Mouse (Mus musculus): ENCODE measurements around the gene Polr2b. TPM values are rescaled to one million over a fixed set of nuclear protein-coding genes. Genes with fewer than 3 reads are reported as not detected.

The Polr2b gene
- total RNA-seq, 2 experiments from 2014 or later, result 110 to 138 TPM

DNA sequence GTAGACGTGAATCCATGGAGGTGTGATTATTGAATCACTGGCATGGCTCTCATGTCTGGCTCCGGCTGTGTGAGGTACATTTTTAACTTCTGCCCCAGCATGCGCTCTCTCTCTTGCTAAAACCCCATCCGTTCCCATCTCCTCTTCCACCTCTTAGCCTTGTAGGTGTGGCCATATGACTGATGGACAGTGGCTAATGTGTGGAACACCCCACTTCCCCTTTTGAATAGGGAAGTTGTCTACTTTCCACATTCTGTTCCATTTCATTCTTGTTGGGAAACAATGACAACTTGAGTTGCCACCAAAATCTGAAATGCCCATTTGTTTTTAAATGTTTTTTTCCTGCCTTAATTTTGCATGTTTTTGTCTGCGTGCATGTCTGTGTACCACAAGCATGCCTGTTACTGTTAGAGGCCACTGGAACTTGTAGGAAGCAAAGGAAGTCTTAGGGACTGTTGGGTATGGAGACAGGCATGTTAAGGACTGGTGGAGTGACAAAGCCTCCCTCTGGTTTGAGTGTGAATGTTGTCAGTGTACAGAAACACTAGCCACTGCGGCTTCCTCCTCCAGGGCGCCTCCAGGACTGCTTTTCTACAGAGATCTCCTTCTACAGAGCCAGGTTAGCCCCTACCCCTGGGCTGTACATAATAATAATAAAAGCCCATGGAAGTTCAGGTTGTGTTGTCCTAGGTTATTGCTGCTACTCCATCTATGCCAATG is 17.0 kb upstream of the Polr2b start:
- ATAC-seq (replicated peaks; ENCODE audit: poor library complexity), result peak; percentile 98

DNA sequence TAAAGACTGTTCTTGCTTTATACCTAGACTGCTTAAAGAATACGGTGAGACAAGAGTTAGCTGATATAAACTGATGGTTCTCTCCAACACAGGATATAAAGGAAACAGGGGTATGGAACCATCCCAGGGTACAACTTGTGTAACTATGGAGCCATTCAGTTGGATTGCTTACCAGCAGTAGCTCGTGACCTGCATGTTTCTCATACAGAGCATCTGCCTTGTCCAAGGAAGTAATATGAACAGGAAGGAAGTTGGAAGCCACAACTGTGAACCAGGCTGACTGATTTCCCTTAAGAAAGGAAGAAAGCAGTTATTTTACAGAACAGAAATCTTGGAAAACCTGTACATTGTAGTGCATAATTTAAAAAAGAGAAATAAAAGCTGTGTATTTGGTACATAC is 10.5 kb upstream of the Polr2b start:
- ATAC-seq (replicated peaks; ENCODE audit: poor library complexity), result no peak

DNA sequence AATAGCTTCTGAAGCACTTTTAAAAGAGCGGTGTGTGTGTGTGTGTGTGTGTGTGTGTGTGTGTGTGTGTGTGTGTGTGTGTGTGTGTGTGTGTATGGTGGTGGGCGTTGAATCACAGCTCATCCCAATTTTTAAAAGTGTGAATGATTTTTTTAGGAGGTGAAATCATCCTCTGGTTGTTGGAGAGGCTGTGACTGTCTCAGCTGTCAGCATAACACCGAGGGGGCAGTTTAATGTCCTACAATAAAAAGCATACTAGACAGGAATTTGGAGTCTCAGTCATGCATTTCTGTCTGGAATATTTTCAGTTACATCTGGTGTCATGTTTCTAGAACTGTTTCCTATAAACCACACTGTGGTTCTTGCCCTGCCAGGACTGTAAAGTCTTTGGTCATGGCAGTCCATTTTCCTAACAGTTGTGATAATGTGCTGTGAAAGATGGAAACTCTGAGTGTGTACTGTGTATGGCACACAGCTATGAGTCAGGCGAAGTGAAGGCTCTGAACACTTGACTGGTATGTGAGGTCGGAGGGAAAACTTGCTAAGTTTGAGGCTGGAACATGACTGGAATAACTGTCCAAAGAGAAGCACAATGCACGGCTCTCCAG is 8.5 kb upstream of the Polr2b start:
- no peak for ATAC-seq (replicated peaks; ENCODE audit: poor library complexity)

DNA sequence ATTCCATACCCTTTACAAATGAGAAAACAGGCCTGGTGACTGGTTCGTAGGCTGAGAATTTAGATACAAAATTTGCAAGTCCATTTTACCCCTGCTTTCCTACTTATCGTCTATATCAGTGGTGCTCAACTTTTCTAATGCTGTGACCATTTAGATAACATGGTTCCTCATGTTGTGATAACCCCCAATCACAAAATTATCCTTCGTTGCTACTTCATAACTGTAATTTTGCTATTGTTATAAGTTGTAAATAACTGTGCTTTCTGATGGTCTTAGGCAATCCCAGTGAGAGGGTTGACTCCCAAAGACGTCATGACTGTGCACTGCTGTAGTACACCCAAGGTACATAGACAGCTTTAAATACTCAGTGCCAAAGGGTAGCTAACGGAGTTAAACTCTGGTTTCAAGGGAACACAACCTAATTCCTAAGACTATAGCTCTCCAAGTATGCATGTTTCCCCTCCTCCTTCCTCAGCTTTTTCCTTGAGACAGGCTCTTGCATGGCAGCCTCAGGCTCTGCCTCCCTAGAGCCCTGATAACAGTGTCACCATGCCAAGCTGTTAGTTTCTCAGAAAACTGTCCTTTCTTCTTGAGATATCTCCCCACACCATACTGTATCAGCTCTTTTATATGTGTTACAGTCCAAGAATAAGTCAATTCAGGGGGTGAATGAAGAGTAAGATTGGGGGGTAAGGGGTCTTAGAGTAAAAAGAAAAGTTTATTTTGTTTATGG is 2.0 kb upstream of the Polr2b start:
- ATAC-seq (replicated peaks; ENCODE audit: poor library complexity), result peak; percentile 15; the same call in 1 of the 2 replicates

DNA sequence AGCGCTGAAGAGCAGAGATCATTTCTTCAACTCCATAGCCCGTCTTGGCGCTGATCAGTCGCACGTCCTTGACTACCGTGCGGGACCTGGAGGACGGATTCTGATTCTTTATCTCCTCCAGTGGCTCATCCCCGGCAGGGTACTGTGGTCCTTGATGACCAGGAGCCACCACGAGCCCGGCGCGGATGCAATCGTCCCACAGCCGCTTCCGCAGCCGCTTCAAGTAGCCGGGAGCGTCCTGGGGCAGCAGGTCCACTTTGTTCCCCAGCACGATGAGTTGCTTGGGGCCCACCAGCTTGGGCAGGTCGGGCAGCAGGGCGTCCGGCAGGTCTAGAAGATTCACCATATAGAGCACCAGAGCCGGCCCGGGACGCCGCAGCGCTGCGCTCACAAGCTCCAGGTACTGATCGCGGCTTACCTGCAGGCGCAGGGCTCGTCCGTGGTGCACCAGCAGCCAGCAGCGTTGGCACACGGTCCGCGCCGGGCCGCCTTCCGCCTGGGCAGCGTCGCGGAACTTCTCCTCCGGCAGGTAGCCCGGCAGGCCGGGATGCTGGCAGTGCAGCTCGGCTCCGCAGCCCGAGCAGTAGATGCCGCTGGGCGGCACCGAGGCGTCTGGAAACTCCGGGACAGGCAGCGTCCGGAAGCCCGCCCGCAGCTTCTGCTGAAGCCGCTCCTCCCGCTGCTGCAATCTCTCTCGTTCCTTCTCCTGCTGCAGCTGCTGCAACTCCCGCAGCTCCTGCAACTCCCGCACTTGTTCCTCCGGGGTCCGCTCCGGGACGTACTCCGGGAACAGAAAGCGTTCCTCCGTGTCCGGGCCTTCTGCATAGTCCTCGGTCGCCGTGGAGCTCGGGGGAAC is 668 bp upstream of the Polr2b start:
- peak; percentile 18 for ATAC-seq (replicated peaks; ENCODE audit: poor library complexity)

DNA sequence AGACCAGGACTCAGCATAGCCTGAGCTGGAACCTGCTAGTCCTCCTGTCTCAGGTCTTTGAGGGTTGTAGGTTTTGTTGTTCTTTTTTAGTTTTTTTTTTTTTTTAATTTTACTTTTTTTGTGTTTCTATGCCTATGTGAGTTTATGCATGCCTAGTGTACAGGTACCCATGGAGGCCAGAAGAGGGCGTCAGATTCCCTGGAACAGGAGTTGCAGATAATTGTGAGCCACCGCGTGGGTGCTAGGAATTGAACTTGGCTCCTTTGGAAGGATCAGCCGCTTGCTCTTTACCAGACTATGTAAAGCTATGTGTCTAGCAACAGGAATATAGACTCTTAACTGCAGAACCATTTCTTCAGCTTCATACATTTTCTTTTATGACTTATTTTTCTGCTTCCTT is 4.3 kb downstream of the Polr2b start:
- no peak for ATAC-seq (replicated peaks; ENCODE audit: poor library complexity)

DNA sequence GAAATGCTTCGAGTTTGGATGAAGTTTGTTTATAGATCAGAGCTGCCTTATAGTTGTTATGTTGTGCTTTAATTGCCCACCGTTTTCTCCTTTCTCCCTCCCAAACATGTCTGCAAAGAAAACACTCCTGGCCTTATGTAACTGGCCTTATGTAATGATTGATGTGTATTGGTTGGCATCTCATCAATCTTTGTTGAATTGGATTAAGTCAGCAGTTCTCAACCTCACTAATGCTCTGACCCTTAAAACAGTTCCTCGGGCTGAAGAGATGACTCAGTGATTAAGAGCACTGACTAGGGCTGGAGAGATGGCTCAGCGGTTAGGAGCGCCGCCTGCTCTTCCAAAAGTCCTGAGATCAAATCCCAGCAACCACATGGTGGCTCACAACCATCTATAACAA is 5.0 kb downstream of the Polr2b start:
- no peak for ATAC-seq (replicated peaks; ENCODE audit: poor library complexity)

DNA sequence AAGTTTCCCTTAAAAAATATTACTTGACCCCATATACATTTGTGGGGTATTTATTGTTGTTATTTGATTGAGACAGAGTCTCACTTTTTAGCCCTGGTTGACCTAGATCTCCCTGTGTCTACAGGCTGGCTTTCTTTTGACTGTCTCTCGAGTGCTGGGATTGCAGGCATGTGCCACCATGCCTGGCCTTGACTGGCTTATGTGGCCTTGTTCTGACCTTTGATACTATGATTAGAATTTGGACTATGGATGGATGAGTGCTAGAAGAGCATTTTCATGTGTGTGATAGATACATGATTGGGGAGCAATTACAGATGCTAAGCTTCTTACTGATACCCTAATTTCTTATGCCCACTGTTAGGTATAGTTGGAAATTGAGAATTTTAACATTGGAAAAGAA is 15.0 kb downstream of the Polr2b start:
- no peak for ATAC-seq (replicated peaks; ENCODE audit: poor library complexity)

DNA sequence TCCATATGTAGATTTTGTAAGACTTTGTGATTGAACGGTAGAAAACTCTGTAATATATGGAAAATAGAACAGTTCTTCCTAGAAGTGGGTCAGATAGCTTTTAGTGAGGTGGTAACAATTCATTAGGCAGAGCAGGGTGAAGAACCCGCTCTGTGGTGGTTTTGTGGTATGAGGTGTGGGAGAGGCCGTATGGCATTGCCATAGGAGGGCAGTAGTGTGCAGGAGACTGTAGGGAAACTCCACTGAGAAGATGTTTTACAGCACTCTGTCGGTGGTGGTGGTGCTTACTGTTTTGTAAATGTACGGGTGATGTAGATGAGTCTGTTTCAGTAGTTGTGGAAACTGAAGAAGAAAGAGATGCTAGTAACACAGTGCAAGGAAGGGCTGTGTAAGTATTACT is 20.2 kb downstream of the Polr2b start:
- ATAC-seq (replicated peaks; ENCODE audit: poor library complexity), result peak; percentile 63

DNA sequence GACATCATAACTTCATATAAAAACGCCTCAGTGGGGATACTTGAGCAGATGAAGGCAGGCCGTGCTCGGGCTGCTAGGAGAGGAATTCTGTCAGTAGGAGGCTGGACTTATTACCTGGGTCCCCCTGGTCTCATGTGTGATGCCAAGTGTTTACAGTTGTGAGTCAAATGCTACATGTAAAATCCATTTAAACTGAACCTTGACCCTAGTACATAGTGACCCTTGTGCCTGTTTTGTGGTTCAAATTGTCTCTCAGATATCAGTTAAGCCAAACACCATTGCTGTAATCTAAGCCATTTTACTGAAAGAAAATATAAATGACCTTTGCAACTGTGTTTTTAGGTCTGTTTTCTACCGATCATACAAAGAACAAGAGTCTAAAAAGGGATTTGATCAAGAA is 30.1 kb downstream of the Polr2b start:
- ATAC-seq (replicated peaks; ENCODE audit: poor library complexity), result no peak

DNA sequence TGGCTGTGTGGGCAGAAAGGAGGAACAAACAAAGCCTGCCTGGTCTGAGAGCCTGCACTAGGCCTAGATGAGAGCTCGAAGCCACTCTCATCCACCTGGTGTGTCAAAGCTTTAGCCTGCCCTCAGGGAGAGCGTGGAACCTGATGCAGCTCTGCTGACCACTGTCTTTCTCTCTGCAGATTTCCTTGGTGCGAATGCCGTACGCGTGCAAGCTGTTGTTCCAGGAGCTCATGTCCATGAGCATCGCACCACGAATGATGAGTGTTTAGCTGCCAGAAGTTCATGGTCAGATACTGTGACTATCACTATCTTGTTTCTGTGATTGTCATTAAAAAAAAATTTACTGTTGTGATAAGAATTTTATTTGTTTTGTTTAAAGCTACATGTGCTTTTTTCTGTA is 39.0 kb downstream of the Polr2b start:
- no peak for ATAC-seq (replicated peaks; ENCODE audit: poor library complexity)

DNA sequence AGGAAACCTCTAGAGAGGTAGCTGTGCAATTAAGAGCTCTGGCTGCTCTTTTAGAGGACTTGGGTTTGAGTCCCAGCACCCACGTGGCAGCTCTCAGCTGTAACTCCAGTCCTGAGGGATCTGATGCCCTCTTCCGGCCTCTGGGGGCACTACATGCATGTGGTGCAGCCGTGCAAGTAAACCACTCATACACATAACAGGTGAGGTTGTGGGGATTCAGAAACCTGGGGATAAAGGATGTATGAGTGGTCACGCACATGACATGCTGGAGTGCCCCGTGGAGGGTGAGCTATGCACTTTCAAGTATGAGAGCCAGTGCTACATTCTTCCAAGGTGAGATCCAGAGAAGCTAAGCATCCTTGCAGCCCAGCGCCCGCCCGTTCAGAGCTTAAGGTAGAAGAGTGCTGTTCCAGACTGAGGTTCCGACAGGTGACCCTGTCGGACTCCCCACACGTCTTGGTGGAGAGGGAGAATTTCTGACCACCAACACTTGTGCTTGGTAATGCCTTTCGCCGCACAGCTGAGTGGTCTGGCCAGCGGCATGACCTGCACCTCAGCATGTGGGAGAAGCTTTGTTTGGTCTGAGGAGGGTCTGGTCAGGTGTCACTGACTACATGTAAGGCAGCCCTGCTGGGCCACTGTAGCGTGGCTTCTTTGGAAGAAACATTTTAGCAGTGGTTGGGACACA is 40.2 kb downstream of the Polr2b start:
- no peak for ATAC-seq (replicated peaks; ENCODE audit: poor library complexity)

DNA sequence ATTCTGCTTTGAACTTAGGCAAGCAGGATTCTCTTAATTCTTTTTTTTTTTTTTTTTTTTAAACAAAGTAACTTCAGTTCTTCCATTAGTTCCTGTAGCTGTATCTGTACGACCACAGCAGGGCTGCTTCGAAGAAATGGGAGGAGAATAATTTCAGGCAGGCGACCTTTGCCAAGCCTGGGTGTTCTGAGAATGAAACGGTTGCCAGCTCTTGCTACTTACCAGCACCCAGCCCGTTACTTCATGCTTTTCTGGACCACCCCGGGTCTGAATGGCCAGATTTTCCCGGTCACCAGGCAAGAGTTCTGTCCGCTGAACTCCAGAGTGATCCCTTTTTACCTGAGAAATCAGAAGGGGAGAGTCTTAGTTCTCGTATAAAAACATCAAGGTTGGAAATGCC is 41.7 kb downstream of the Polr2b start:
- ATAC-seq (replicated peaks; ENCODE audit: poor library complexity), result no peak

DNA sequence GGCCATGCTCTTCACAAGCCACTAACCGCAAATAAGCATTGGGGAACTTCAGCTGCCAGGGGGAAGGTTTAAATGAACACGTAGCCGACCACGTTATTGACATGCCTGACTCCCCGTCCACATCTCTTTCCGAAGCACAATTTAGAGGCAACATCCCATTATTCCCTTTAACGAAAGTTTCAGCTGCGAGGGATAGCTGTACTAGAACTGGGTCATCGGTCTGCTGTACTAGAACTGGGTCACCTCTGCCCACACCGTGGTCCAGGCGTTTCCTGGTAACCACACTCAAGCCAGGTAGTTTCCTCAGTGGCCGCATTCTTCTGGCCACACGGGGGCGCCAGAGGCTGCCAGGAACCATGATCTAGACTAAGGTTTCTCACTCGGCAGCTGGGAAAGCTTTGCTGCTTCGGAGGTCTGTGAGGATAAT is 44.4 kb downstream of the Polr2b start:
- peak; percentile 72 for ATAC-seq (replicated peaks; ENCODE audit: poor library complexity)

DNA sequence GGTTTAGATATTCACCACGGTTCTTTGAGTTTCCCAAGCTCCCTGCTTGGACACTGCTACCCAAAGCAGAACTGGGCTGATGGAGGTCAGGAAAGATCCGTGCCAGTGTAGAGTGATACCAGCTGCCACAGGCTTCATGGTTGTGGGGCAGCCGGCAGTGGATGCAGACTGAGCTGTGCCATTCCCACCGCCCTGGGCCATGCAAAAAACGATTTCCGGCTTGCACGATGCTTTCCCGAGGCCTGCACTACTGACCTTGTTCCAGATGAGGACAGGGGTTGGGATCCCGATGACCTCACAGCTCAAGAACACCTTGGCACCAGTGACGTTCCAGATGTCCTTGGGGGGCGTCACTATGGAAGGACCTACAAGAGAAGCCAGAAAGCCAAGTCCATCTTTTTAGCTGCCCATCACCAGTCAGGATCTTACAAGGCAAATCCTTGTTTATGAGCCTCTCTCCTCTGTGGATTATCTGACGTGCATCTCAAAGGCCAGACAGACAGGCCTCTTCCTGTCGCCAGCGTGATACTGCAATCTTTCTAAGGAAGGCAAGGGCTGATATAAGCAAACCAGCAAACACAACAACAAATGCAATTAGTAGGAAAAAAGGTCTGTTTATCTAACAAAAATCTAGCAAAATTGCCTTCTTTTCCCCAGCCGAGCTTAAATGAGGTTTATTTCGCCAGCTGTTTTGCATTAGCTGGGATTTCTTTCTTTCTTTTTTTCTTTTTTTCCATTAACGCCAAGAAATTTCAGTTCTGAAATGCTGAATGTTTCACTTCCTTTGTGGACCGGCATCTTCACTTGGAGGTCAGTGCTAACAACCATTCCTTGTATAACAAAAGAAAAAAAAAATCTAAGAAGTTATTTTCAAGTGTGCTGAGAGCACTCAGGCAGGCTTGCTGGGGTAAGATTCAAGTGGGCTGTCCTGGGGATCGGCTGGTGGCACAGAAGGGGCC is 45.6 kb downstream of the Polr2b start:
- no peak for ATAC-seq (replicated peaks; ENCODE audit: poor library complexity)

DNA sequence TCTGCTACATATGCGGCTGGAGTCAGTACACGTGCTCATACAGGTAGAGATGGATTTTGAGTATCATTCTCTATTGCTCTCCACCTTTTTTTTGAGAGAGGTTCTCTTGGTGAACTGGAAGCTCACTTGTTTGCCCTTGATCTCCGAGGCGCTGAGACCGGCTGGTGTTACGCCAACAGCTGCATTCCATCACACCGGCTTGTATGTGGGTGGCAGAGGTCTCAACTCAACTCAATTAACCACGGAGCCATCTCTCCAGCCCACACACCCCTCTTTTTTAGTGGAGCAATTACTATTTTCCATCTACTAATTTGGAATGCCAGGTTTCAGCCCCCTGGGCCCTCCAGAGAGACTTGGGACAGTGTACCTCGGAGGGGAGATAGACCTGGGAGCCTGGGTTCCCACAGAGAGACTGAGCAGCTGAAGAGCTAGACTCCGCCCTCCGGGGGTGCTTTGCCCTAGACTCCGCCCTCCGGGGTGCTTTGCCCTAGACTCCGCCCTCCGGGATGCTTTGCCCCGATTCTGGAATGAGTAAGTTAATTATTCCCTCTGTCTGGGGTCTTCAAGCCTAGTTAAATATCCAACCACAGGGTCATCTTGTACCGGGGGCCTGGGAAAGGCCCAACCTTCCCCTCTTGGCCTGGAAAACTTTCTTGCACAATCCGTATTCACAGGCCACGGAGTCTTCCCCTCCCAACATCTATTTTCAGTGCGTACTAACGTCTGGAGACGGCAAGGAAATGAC is 47.6 kb downstream of the Polr2b start:
- ATAC-seq (replicated peaks; ENCODE audit: poor library complexity), result peak; percentile 81

DNA sequence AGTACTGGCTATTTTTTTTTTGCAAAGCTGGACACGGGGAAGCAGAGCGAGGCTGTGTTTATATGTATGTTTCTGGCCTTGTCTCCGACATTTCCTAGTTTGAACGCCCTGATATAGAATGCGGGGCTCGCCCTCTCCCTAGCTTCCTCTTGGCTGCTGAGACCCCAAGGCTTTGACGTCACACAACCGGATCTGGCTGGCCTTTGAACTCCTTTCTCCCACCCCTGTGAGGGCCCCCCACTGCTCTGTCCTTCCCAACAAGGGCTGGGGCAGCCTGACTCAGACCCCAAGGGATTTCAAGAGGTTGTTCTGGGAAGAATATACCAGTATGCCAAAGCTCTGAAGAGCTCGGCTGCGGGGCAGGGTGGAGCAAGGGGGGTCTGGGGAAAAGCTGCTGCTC is 48.4 kb downstream of the Polr2b start:
- peak; percentile 54 for ATAC-seq (replicated peaks; ENCODE audit: poor library complexity)

DNA sequence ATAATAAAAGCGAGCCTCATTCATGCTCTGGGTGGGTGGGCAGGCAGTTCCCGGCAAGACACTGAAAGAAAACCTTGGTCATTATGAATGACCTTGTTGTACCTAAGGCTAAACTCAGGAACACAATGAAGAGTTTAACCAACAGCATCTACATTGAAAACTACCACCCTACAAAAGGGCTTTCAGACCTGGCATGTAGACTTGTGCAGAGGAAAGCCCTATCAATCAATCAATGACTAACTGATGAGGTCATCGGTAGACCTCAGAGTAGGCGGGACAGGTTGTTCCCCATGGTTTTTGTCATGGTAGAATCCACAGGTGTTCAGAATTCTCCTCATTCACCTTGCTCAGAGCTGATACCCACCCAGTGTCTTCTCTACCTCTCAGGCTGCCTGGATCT is 50.0 kb downstream of the Polr2b start:
- ATAC-seq (replicated peaks; ENCODE audit: poor library complexity), result no peak

DNA sequence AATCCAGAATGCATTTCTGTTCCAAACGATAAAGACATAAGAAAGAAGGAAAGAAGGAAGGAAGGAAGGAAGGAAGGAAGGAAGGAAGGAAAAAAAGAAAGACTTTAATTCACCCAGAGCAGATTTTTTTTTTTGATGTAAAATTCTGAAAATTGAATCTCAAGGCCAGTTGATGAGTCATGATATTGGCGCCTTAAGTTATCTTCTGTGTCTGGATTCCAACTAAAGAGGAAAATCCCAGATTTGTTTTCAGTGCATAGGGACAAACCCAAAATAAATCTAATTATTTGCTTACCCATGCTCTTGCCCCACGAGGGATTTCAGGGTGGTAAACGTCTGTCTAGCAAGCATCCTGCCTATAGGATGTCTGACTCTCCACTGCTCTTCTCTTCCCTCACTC is 51.1 kb downstream of the Polr2b start:
- no peak for ATAC-seq (replicated peaks; ENCODE audit: poor library complexity)

Data from megakaryocyte progenitor cell, adult 5-6 weeks (primary cell).